Mouse (Mus musculus) retina, adult 2 months (tissue): ENCODE measurements around the gene Dytn.

Experiments used
- DNase-seq: peaks from one replicate; pipeline ENCODE4 v3.0.0-alpha.2; 2012; ENCODE audit warnings: low read depth, low spot score

Dytn gene

DNA sequence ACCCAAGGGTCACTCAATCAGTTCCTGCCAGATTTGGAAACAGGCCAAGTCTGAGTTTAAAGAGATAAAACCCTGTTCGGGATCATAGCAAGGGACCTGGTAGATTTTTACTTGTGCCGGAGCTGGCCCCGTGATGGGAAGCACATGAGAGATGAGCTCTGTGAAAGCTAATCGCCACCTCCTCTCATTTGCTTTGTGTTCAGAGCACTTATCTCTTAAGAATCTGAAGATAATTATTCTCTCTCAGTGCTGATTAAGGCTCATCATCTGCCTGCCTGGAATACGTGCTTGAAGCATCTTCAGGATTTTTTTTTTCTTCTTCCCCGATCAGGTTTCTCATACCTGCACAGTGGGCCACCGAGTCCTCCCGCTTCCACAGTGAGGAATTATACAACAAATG lies 107.6 kb downstream of the Dytn start:
- DNase-seq: no peak

DNA sequence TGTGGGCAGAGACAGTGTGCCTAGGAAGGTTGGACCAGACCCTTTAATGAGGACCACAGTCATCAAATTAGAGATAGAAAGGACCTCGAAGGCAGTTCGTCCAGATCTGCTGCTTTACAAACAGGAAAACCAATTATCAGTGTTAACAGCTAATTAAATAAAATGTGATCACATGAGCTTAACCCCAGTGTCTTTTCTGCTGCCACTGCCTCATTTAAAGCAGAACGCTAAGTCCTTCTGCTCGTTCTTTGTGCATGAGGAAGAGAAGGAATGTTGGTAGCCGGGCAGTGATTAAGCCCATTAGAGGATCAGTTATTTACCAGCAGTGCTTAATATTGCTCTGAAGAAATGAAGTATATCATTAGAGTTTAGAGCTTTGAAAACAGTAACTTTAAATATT lies 109.9 kb downstream of the Dytn start:
- DNase-seq: no peak

DNA sequence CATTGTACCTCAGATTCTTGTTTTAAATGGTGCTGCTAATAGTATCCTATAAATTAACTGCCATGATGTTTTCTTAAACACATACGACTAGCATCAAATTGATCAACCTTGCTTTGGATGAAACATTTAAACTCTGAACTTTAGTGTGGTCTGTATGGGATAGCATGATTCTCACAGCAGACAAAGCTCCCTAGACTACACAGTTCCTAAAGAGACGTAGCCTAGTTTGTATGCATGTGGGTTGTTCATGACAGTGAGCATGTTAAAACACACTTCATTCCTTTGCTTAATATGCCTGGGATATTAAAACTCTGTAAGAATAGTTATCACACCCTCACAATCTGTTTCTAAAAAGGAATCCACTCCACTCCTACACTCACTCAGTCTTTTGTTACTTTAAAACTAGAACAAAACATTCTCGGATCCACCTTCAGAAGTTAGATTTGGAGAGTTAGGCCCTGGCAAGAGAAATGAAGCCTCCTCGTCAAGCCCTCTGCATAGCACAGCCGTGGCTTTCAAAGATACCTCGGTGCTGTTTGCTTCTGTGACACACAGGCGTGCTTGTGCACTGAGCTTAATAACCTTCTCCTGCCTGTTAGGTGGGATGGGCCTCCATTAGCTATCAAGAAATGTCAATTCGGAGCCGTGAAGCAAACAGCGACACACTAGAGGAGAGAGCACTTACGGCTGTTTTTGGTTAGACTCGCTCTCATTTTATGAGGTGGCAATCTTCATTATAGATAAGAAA lies 112.7 kb downstream of the Dytn start:
- DNase-seq: no peak

DNA sequence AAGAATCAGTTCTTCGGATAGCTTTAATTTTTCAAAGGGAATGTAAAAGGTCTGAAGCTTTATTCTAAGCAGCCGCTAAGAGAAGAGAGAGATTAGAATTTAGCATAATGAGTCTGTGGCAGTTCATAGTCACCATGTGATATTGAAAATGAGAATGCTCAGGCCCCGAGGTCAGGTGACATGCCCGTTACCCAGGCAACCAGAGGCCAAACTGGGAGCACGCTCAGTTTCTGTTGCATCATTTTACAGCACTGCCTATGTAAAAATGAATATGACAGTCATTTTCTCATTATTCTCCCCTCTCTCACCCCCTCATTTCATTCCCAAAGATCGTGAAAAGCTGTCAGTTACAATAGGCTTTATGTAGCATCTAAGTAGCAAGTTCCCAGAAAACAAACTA lies 113.3 kb downstream of the Dytn start:
- peak; percentile 8 for DNase-seq
